Mouse (Mus musculus) megakaryocyte, embryonic 14.5 days (primary cell): Measurements from ENCODE around the gene Vmp1.

Source experiments
- FLI1 ChIP-seq: IDR thresholded peaks from 2 replicates; pipeline ENCODE4 v1.6.1; 2012; ENCODE audit warnings: low read length, inconsistent platforms, mixed read lengths
- GATA1 ChIP-seq: IDR thresholded peaks from 3 replicates; pipeline ENCODE4 v1.6.1; 2012; ENCODE audit warnings: mixed read lengths, low read length, inconsistent platforms, borderline replicate concordance

DNA sequence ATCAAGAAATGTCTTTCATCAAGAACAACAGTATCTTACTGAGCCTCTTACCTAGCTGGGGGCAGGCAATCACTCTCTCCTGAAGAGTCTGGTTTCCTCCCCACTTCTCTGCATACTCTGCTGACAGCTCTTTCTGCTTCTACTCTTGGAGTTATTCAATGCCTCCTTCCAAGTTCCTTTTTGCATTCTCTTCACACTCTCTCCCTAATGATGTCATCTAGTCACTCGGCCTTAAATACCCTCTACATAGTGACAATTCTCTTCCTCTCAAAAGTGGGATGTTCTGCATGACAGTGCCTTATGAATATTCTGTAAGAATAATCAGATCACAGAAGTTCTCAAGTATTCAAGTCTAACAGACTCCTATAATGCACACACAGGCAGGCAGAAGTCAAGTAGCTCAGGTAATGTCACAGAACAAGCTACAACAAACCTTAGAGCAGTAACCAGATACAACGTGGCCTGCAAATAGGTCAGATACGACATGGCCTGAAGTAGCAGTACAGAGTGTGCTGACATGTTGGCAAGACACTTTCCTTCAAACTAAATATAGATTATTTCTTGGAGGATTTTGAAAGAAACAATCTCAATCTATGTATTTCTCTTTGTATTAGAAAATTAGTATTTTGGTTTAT, 12.5 kb downstream of the Vmp1 start:
- TF ChIP-seq GATA1 (no peak), FLI1 (no peak)
